Mouse (Mus musculus): Measurements from ENCODE around the gene Xpnpep1. TPM values are rescaled to one million over a fixed set of nuclear protein-coding genes. Genes with fewer than 3 reads are reported as not detected.

Gene Xpnpep1
- polyA plus RNA-seq, 1 experiment from 2014 or later = 191 TPM

DNA sequence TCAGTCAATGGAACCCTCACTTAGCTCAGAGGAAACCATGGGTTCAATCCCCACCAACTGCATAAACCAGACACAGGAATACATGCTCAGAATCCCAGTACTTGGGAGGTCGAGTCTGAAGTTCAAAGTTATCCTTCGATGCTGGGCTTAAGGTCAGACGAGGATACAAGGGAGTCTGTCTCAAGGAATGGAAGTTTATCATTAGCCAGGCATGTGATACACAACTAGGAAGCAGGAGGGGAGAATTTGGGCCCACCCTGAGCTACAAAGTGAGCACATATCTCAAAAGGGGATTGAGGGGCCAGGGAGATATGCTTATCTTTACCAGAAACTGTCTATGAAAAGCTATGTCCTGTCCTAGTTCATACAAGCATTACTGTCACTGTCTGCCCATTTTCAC is 7.4 kb downstream of the Xpnpep1 start:
- no peak for ATAC-seq (ENCODE audit: insufficient number of reproducible peaks, low FRiP score)
- Histone ChIP-seq H3K9me3 (replicated peaks) (no peaks in the 10 kb centered on the region), H3K4me3 (no peak overlapping the region), H3K9ac (no peak overlapping the region), H3K4me1 (replicated peaks) (peaks cover 45% of the 10 kb centered on the region), H3K27me3 (replicated peaks) (no peaks in the 10 kb centered on the region), H3K36me3 (peaks cover 49% of the 10 kb centered on the region), H3K4me2 (no peak overlapping the region), H3K27ac (ENCODE audit: poor library complexity, severe bottlenecking) (peak overlapping the region; percentile 33)
- 40% methylated on average over 3 of the region's 3 CpGs for WGBS

DNA sequence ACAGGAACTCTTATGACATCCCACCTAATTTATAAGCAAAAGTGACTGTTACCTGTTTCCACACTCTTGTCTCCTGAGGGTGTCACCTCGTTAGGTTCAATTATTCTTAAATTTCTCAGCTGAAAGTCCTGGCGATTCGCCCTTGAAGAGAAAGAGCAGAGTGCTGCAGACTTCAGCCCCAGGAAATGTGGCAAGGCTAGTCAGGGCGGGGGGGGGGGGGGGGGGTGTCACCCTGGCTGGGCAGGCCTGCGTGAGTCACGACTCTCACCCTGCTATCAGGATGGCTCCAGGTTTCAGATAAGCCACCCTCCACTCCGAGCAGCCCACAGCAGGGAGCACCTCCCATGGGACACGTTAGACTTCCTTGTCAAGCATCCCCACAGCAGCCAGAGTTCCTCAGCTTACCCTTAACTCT is 8.1 kb downstream of the Xpnpep1 start:
- Histone ChIP-seq H3K4me3 (no peak overlapping the region), H3K4me1 (replicated peaks) (peaks cover 39% of the 10 kb centered on the region), H3K9me3 (replicated peaks) (no peaks in the 10 kb centered on the region), H3K4me2 (peak overlapping the region; percentile 11; the same call in 1 of the 2 replicates), H3K36me3 (peaks cover 56% of the 10 kb centered on the region), H3K27ac (ENCODE audit: poor library complexity, severe bottlenecking) (peak overlapping the region; percentile 33), H3K27me3 (replicated peaks) (no peaks in the 10 kb centered on the region), H3K9ac (no peak overlapping the region)
- peak; percentile 79 for ATAC-seq (ENCODE audit: insufficient number of reproducible peaks, low FRiP score)
- 14% methylated on average over 8 of the region's 8 CpGs for WGBS

DNA sequence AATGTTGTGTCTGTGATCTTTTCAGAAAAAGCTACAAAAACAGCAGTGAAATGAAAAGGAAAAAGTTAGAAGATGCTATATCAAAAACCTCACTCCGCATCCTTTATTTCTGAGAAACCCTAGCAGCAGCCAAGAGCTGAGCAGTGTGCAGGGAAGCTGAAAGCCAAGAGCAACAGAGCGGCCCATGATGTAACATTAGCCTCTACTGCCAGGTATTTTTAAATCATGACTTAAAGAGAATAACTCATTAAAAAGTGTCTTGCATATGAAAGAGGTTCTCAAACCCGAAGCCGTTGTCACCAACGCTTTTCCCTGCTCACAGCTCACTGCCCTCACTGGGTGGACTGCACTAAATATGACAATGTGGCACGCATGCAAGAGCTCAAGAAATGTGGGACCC is 9.7 kb downstream of the Xpnpep1 start:
- H3K36me3 ChIP-seq = peaks cover 58% of the 10 kb centered on the region
- no peak overlapping the region for H3K9ac ChIP-seq
- 92% methylated on average over 6 of the region's 6 CpGs for WGBS
- ATAC-seq (ENCODE audit: insufficient number of reproducible peaks, low FRiP score) = no peak
- H3K4me2 ChIP-seq = no peak overlapping the region
- H3K4me1 ChIP-seq (replicated peaks) = peaks cover 33% of the 10 kb centered on the region
- H3K27ac ChIP-seq (ENCODE audit: poor library complexity, severe bottlenecking) = no peak overlapping the region
- no peak overlapping the region for H3K4me3 ChIP-seq
- H3K9me3 ChIP-seq (replicated peaks) = no peaks in the 10 kb centered on the region
- H3K27me3 ChIP-seq (replicated peaks) = no peaks in the 10 kb centered on the region

DNA sequence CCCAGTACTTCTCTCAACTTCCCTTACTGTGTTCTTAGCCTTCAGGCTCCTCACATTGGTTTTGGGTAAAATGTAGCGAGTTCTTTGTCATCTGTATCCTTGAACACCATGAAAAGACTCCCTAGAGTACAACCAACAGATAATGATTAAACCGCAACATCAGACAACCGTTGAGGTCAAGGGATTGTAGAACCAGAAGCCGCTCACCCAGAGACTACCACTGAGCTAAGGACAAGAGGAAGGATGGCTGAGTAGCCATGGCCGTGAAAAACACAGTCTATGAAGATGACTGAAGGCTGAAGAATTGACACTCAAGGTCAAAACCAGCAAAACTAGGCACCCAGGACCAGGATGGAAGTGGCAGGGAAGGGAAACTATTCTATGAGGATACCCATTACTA is 10.3 kb downstream of the Xpnpep1 start:
- H3K27me3 ChIP-seq (replicated peaks) = no peaks in the 10 kb centered on the region
- H3K9me3 ChIP-seq (replicated peaks) = no peaks in the 10 kb centered on the region
- H3K4me1 ChIP-seq (replicated peaks) = peaks cover 33% of the 10 kb centered on the region
- H3K27ac ChIP-seq (ENCODE audit: poor library complexity, severe bottlenecking) = no peak overlapping the region
- 91% methylated on average over 5 of the region's 5 CpGs for WGBS
- no peak for ATAC-seq (ENCODE audit: insufficient number of reproducible peaks, low FRiP score)
- H3K36me3 ChIP-seq = peaks cover 64% of the 10 kb centered on the region
- no peak overlapping the region for H3K9ac ChIP-seq
- H3K4me2 ChIP-seq = no peak overlapping the region
- no peak overlapping the region for H3K4me3 ChIP-seq

DNA sequence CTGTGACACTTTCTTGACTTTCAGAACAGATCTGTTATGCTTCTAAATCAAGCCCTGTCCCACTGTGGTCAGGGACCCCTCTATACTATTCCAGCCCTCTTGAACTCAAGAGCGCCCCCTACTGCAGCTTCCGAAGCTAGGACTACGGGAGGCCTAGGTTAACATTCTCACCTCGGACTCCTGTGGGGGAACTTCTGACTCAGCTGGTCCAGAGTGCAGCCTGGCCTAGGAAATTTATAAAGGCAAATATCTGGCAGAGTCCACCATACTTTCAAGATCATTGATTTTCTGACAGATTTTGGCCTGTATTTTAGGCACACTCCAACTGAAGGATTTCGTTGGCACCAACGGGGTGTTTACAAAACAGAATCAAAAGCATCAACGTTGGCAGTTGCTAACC is 11.0 kb downstream of the Xpnpep1 start:
- ATAC-seq (ENCODE audit: insufficient number of reproducible peaks, low FRiP score) = no peak
- Histone ChIP-seq H3K4me1 (replicated peaks) (peaks cover 40% of the 10 kb centered on the region), H3K36me3 (peaks cover 70% of the 10 kb centered on the region), H3K27me3 (replicated peaks) (no peaks in the 10 kb centered on the region), H3K9me3 (replicated peaks) (no peaks in the 10 kb centered on the region), H3K9ac (no peak overlapping the region), H3K4me3 (no peak overlapping the region), H3K27ac (ENCODE audit: poor library complexity, severe bottlenecking) (no peak overlapping the region), H3K4me2 (no peak overlapping the region)
- WGBS = 87% methylated on average over 7 of the region's 7 CpGs

DNA sequence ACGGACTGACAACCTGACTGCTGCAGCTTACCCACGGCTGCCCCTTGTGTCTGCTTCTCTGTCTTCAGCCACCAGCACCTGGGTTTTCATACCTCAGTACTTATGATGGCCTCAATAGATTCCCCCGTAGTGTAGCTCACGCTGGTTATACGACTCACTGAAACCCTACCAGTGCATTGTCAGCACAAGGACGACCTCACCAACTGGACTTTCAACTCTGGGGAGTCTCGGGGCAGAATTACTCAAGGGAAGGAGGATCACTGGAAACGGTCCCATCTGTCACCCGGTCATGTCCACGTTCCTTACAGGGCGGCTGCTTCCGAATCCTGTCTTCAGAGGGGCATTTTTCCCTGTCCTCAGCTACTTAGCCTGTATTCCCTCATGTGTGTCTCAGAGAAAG is 11.8 kb downstream of the Xpnpep1 start:
- peaks cover 79% of the 10 kb centered on the region for H3K36me3 ChIP-seq
- no peaks in the 10 kb centered on the region for H3K27me3 ChIP-seq (replicated peaks)
- ATAC-seq (ENCODE audit: insufficient number of reproducible peaks, low FRiP score) = no peak
- H3K4me1 ChIP-seq (replicated peaks) = peaks cover 41% of the 10 kb centered on the region
- no peak overlapping the region for H3K9ac ChIP-seq
- WGBS = 86% methylated on average over 12 of the region's 12 CpGs
- H3K27ac ChIP-seq (ENCODE audit: poor library complexity, severe bottlenecking) = no peak overlapping the region
- no peak overlapping the region for H3K4me3 ChIP-seq
- H3K4me2 ChIP-seq = no peak overlapping the region
- no peaks in the 10 kb centered on the region for H3K9me3 ChIP-seq (replicated peaks)

DNA sequence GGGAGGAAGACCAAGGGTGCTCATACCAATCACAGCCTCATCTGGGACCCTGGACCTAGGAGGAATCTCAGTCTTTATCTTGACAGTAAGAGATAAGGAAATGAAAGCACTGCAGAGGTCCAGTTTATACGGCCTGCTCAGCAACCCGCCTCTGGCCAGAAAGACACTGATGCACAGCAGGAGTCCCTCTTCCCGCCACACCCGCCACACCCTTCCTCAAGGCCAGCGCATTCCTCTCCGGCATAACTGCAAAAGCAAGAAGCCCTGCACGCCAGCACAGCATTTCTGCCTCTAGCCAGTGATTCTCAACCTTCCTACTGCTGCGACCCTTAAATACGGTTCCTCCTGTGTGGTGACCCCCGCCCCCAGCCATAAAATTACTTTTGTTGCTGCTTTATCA is 16.8 kb downstream of the Xpnpep1 start:
- no peak overlapping the region for H3K4me2 ChIP-seq
- H3K36me3 ChIP-seq = peaks cover 58% of the 10 kb centered on the region
- H3K9me3 ChIP-seq (replicated peaks) = no peaks in the 10 kb centered on the region
- no peak overlapping the region for H3K9ac ChIP-seq
- no peak overlapping the region for H3K27ac ChIP-seq (ENCODE audit: poor library complexity, severe bottlenecking)
- no peaks in the 10 kb centered on the region for H3K27me3 ChIP-seq (replicated peaks)
- H3K4me1 ChIP-seq (replicated peaks) = peaks cover 51% of the 10 kb centered on the region
- 54% methylated on average over 10 of the region's 10 CpGs for WGBS
- no peak for ATAC-seq (ENCODE audit: insufficient number of reproducible peaks, low FRiP score)
- no peak overlapping the region for H3K4me3 ChIP-seq

DNA sequence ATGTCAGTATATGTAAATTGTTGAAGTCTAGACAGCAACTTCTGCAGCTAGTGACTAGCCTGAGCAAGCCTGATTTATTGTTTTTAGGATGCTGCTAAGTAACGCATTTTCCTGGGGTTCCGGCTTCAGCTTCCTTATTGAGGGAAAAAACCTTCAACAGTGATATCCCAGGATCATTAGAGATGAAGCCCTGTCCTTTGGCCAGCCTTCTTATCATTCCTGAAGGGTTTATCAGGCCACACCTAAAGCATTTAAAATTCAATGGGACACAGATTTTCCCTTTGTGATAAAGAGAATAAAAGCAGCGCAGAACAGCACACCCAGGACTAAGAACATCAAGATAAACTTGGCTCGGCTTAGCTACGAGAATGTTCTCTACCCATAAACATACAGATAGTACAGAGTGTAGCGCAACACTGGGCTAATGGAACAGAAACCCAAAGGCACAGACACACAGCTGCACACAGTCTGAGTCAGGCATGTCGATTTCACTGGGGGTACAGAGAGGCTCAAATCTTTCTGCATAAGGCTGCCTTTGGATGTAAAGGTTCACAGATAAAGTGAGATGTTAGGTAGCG is 17.9 kb downstream of the Xpnpep1 start:
- H3K9ac ChIP-seq = no peak overlapping the region
- peaks cover 61% of the 10 kb centered on the region for H3K4me1 ChIP-seq (replicated peaks)
- ATAC-seq (ENCODE audit: insufficient number of reproducible peaks, low FRiP score) = no peak
- H3K36me3 ChIP-seq = peaks cover 50% of the 10 kb centered on the region
- no peak overlapping the region for H3K4me3 ChIP-seq
- H3K4me2 ChIP-seq = no peak overlapping the region
- 59% methylated on average over 8 of the region's 8 CpGs for WGBS
- no peaks in the 10 kb centered on the region for H3K27me3 ChIP-seq (replicated peaks)
- H3K9me3 ChIP-seq (replicated peaks) = no peaks in the 10 kb centered on the region
- H3K27ac ChIP-seq (ENCODE audit: poor library complexity, severe bottlenecking) = no peak overlapping the region

DNA sequence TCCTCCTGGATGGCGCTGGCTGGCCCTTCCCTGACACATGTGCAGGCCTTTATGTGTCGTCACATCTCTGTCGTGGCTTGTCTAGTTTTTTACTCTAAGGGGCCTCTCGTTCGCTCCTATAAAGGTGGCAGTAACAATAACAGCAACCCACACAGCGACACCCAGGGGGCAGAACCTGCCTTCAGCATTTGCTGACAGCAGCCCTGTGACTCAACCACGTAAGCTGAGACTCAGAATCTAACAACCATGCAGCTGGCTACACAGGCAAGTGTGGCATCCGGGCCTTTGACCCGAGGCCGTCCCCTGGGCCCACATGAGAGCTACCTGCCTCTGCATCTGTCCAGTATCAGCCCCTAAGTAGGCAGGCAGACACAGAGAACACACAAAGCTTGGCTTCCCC is 18.5 kb downstream of the Xpnpep1 start:
- H3K27ac ChIP-seq (ENCODE audit: poor library complexity, severe bottlenecking) = no peak overlapping the region
- no peak overlapping the region for H3K9ac ChIP-seq
- ATAC-seq (ENCODE audit: insufficient number of reproducible peaks, low FRiP score) = no peak
- H3K4me3 ChIP-seq = no peak overlapping the region
- 64% methylated on average over 10 of the region's 10 CpGs for WGBS
- peaks cover 49% of the 10 kb centered on the region for H3K36me3 ChIP-seq
- peaks cover 67% of the 10 kb centered on the region for H3K4me1 ChIP-seq (replicated peaks)
- no peaks in the 10 kb centered on the region for H3K27me3 ChIP-seq (replicated peaks)
- H3K9me3 ChIP-seq (replicated peaks) = no peaks in the 10 kb centered on the region
- no peak overlapping the region for H3K4me2 ChIP-seq

DNA sequence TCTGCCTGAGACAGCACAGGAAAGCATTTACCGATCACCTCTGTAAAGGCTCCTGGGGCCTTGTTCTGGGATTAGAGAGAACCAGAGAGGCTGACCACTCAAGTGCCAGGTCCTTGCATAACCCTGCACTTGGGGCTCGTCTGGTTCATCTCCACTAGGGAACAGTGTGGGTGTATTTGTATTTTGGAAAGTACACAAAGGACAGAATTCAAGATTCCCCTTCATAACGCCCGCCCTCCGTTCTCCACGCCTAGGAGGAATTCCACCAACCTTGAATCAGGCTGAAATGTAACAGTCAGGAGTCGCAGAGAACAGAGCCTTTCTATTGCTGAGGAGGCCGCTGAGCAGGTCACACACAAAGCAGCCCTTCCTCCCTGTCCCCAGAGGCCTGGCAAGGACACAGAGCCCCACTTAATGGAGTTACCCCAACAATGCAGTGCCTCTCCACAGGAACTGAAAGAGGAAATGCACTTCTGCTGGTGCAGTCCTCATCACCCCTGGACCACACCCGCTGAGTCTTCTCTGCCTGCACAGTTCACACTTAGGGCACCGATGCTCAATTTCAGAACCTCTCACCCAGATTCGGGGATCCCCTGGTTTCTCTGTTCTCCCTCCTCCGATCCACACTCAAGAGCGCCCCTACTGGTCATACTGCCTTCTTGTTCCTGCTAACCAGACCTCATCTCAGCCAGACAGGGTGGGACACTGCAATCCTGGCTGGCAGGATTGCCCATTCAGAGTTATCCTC is 20.1 kb downstream of the Xpnpep1 start:
- H3K4me2 ChIP-seq = no peak overlapping the region
- 66% methylated on average over 13 of the region's 13 CpGs for WGBS
- no peaks in the 10 kb centered on the region for H3K9me3 ChIP-seq (replicated peaks)
- H3K4me3 ChIP-seq = no peak overlapping the region
- H3K36me3 ChIP-seq = peaks cover 38% of the 10 kb centered on the region
- H3K27me3 ChIP-seq (replicated peaks) = no peaks in the 10 kb centered on the region
- peaks cover 84% of the 10 kb centered on the region for H3K4me1 ChIP-seq (replicated peaks)
- no peak overlapping the region for H3K27ac ChIP-seq (ENCODE audit: poor library complexity, severe bottlenecking)
- no peak overlapping the region for H3K9ac ChIP-seq
- no peak for ATAC-seq (ENCODE audit: insufficient number of reproducible peaks, low FRiP score)

DNA sequence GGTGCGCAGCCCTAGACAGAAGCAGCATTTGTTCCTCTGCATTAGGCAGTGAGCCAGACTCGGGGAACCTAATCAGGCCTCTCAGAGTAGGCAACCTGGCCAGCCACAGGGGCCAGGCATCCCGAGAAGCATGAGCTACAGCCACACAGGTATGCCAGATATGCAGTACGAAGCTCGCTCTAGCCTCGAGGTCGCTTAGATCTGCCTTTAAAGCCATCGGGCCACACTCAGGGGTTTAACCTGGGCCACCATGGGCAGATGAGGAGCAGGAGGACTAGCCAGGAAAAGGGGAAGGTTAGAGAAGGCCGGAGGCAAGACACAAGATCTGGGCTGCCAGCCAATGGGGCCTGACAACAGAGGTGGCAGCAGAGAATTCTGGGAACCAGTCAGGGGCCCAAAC is 22.1 kb downstream of the Xpnpep1 start:
- H3K27ac ChIP-seq (ENCODE audit: poor library complexity, severe bottlenecking) = peak overlapping the region; percentile 62
- no peak overlapping the region for H3K4me2 ChIP-seq
- no peaks in the 10 kb centered on the region for H3K27me3 ChIP-seq (replicated peaks)
- no peaks in the 10 kb centered on the region for H3K9me3 ChIP-seq (replicated peaks)
- H3K36me3 ChIP-seq = peaks cover 25% of the 10 kb centered on the region
- ATAC-seq (ENCODE audit: insufficient number of reproducible peaks, low FRiP score) = 0 out of 2 replicates have a peak, but pooled peaks have one; percentile 3
- H3K4me3 ChIP-seq = no peak overlapping the region
- H3K9ac ChIP-seq = no peak overlapping the region
- H3K4me1 ChIP-seq (replicated peaks) = peaks cover 79% of the 10 kb centered on the region
- WGBS = 54% methylated on average over 9 of the region's 9 CpGs

Data from heart, embryonic 12.5 days (tissue).